Mouse (Mus musculus): Measurements from ENCODE around the gene Mtmr6.
"Not testable (repeated sequence)": the region's sequence is repeated elsewhere in the genome, so short reads cannot be mapped to it uniquely, and the experiment has no call there.

Mtmr6 gene

GRCm38 (mm10) chr14:60295531-60295930, 30.5 kb downstream of the Mtmr6 start:
- no peak for DNase-seq (ENCODE audit: low spot score in 2 of 2)

DNA sequence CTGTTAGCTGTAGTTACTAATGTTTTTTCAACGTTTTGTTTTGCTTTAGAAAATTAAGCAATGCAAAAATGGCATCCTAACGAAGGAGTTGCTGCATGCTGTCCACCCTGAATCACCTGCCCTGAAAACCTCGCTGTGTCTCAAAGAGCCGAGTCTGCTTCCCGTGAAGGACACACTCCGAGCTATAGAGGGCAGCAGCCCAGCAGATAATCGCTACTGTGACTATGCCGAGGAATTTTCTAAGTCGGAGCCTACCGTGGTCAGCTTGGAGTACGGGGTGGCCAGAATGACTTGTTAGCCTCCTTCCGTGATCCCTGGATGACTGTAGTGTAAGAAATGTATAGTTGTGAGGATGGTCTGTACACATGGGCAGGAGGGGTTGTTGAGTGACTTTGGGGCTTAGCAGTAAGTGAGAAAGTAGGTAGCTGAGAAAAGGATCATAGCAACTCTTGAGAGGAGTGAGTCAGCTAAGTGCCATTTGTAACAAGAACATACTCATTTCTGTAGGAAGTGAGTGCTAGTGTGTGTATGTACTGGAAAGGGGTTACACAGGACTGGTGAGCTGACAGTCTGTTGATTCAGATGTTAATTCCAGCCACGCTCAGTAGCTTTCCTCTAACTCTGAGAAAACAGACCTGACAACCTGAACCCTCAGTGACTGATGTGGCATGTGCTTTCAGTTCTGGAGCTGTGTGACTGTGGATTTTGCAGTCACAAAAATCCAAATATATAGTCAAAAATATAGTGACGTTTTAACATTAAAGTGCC, 35.4 kb downstream of the Mtmr6 start:
- no peak for DNase-seq (ENCODE audit: low spot score in 2 of 2)

DNA sequence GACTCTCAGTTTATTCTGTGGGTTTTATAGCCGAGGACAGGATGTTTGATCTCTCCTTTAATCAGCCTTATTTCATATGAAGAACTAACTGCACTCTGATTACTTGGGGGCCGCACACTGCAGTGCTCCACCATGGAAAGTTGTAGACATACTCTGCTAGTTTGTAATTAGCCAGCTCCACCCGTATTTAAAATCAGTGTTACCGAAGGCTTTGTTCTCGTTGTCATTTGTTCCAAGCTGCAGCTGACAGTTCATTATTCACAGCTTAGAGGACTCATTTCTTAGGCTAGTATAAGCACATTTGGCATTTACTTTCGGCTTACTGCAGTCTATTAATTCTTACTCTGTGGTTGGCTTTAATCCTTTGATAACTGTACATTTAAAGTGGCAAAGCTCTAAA, 36.0 kb downstream of the Mtmr6 start:
- DNase-seq (ENCODE audit: low spot score in 2 of 2) = no peak

- DNase-seq (ENCODE audit: low spot score in 2 of 2) = no peak
Measured at GRCm38 (mm10) chr14:60302441-60302840, 37.4 kb downstream of the Mtmr6 start.

DNA sequence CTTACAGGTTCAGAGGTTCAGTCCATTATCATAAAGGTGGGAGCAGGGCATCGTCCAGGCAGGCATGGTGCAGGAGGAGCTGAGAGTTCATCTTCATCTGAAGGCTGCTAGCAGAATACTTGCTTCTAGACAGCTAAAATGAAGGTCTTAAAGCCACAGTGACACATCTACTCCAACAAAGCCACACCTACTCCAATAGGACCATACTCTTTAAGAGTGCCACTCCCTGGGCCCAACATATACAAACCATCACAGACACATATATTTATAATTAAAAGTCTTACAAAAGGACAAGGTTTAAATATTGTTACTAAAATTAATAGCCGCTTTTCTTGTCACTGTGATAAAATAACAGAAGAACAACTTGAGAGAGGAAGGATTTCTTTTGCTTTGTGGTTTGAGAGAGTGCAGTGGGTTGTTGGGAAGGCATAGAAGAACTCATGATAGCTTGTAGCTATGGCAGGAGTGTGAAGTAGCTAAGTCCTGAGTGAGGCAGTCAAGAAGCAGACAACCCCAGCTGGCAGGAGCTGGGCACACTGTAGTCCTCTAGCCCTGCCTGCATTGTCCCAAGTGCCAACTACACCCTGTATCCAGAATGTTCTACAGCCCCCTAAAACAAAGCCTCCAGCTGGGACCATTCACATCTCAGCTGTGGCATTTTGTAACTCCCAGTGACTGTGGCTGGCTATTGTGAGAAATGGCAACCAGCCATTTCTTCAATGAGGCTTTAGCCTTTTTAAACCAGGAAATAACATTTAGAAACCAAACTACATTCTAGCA, 39.6 kb downstream of the Mtmr6 start:
- no peak for DNase-seq (ENCODE audit: low spot score in 2 of 2)

DNA sequence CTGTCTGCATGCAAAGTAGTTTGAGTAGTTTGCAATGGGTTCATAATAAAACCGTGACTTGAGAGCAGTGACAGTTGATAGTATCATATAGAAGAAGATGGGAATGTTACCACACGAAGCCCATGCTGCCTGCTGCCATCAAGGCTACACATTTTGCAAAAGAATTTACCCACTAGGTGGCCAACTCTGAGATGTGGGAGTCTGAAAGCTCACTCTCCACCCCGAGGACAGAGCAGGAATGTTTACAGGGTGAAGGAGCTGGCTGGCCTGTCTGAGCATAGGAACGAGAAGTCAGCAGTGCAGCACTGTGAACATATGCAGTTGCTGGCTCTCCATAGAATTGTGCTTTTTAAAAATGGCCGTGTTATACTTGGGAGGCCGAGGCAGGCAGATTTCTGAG, 43.1 kb downstream of the Mtmr6 start:
- no peak for DNase-seq (ENCODE audit: low spot score in 2 of 2)

DNA sequence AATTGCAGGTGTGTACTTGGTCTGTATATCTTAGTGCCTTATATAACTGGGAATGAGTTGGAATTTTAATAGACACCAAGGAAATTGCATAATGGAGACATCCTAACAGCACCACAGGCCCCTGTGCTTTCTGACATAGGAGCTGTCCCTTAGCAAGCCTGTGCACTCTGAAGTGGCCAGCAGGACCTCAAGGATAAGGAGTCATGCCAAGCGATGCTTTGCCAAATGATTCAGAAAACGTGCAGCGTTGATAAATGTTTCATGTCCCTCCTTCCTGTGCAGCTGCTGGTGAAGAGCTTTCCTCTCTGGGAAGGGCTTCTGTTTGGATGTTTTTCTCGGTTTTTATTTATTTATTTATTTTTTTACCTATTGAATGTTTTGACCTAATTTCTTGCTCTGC, 45.7 kb downstream of the Mtmr6 start:
- no peak for DNase-seq (ENCODE audit: low spot score in 2 of 2)

DNA sequence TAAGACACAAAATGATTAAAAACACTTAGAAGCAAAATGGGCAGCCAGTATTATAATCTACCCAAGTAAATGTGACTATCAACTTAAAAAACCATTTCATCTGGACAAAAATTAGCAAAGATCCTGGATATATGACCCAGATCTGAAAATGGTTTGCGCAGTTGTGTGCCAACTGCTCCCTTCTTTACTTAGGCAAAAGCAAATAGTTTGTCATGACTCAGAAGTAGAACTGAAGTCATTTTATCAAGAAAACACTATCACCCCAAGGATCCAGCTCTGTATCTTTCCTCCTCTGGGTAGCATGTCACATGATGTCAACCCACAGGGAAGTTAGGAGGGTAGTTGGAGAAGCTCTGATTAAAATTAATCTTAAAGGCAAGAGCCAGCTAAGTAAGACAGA, 54.2 kb downstream of the Mtmr6 start:
- no peak for DNase-seq (ENCODE audit: low spot score in 2 of 2)

- no peak for DNase-seq (ENCODE audit: low spot score in 2 of 2)
Measured at GRCm38 (mm10) chr14:60320813-60321212, 55.8 kb downstream of the Mtmr6 start.

GRCm38 (mm10) chr14:60340001-60340400, 75.0 kb downstream of the Mtmr6 start:
- DNase-seq (ENCODE audit: low spot score in 2 of 2) = not testable (repeated sequence)

- no peak for DNase-seq (ENCODE audit: low spot score in 2 of 2)
Measured at GRCm38 (mm10) chr14:60340570-60340969, 75.5 kb downstream of the Mtmr6 start.

GRCm38 (mm10) chr14:60345326-60345876, 80.4 kb downstream of the Mtmr6 start:
- no peak for DNase-seq (ENCODE audit: low spot score in 2 of 2)

Data from frontal cortex, postnatal 25 days (tissue).